Mouse (Mus musculus) hindbrain, embryonic 16.5 days (tissue): ENCODE measurements around the gene Rph3al. TPM values are rescaled to one million over a fixed set of nuclear protein-coding genes. Genes with fewer than 3 reads are reported as not detected.

Experiments used
- ATAC-seq: fragments of 200-750 bp; cut with Nextera tagmentation; 2 replicates; pipeline ENCODE4 v1.8.0; 2017; ENCODE audit warnings: moderate TSS enrichment, moderate library complexity
- H3K27ac ChIP-seq: fragments of 300-500 bp; sonication (generic); 2 replicates; pipeline ENCODE4 v1.5.1; 2014; ENCODE audit warnings: low read depth, mild to moderate bottlenecking, control low read depth, low read length, moderate library complexity
- H3K27me3 ChIP-seq: fragments of 300-500 bp; sonication (generic); replicated peaks from 2 replicates; pipeline ENCODE4 v1.6.1; 2014; ENCODE audit warnings: low read length; ENCODE audit not compliant: control insufficient read depth, insufficient read depth
- H3K36me3 ChIP-seq: fragments of 300-500 bp; sonication (generic); 2 replicates; pipeline ENCODE4 v1.6.1; 2014; ENCODE audit warnings: mild to moderate bottlenecking, low read length, moderate library complexity, mixed read lengths; ENCODE audit not compliant: control insufficient read depth, insufficient read depth
- H3K4me1 ChIP-seq: fragments of 300-500 bp; sonication (generic); 2 replicates; pipeline ENCODE4 v1.6.1; 2014; ENCODE audit warnings: low read depth, low read length; ENCODE audit not compliant: control insufficient read depth, insufficient read depth
- H3K4me2 ChIP-seq: fragments of 300-500 bp; sonication (generic); 2 replicates; pipeline ENCODE4 v1.6.1; 2014; ENCODE audit warnings: mild to moderate bottlenecking, low read length, control low read depth, moderate library complexity
- H3K4me3 ChIP-seq: fragments of 300-500 bp; sonication (generic); 2 replicates; pipeline ENCODE4 v1.5.1; 2014; ENCODE audit warnings: mild to moderate bottlenecking, low read length, control low read depth, moderate library complexity
- H3K9ac ChIP-seq: fragments of 300-500 bp; sonication (generic); 2 replicates; pipeline ENCODE4 v1.6.1; 2014; ENCODE audit warnings: low read depth, mild to moderate bottlenecking, control low read depth, low read length, moderate library complexity
- H3K9me3 ChIP-seq: fragments of 300-500 bp; sonication (generic); 2 replicates; pipeline ENCODE4 v1.6.1; 2014; ENCODE audit warnings: mild to moderate bottlenecking, low read length, moderate library complexity; ENCODE audit not compliant: control insufficient read depth
- WGBS: fragments of 180-500 bp; shearing (Covaris S2); extraction: QIAGEN DNeasy Blood & Tissue Kit; methylation state at CpG from one replicate; pipeline ENCODE4 v1.1.7; 2014; 5-methylcytosine and 5-hydroxymethylcytosine counted together
- polyA plus RNA-seq: library from polyadenylated mRNA; unstranded; fragments of >200 nt; fragmentation: Nextera tagmentation; extraction: Ambion mirVana; gene quantifications from 2 replicates; pipeline ENCODE4 v1.2.1, GENCODE M21; 2015

The Rph3al gene
- polyA plus RNA-seq, 1 experiment from 2014 or later = 3.4 TPM

- Histone ChIP-seq H3K27me3 (no peaks in the 10 kb centered on the region), H3K9me3 (no peaks in the 10 kb centered on the region), H3K4me2 (no peak overlapping the region), H3K4me1 (no peaks in the 10 kb centered on the region; the same call in 1 of the 2 replicates), H3K4me3 (no peak overlapping the region), H3K36me3 (no peaks in the 10 kb centered on the region), H3K27ac (no peak overlapping the region), H3K9ac (no peak overlapping the region)
- 84% methylated on average over 17 of the region's 17 CpGs for WGBS
- no peak for ATAC-seq
Measured at GRCm38 (mm10) chr11:75957124-75957832, 19.0 kb upstream of the Rph3al start.

- 71% methylated on average over 8 of the region's 8 CpGs for WGBS
- no peaks in the 10 kb centered on the region for H3K27me3 ChIP-seq
- no peak overlapping the region for H3K4me2 ChIP-seq
- no peak overlapping the region for H3K4me3 ChIP-seq
- H3K9me3 ChIP-seq = no peaks in the 10 kb centered on the region
- ATAC-seq = no peak
- no peak overlapping the region for H3K27ac ChIP-seq
- no peak overlapping the region for H3K9ac ChIP-seq
- no peaks in the 10 kb centered on the region for H3K36me3 ChIP-seq
- H3K4me1 ChIP-seq = no peaks in the 10 kb centered on the region
Measured at GRCm38 (mm10) chr11:75956651-75957050, 18.4 kb upstream of the Rph3al start.

DNA sequence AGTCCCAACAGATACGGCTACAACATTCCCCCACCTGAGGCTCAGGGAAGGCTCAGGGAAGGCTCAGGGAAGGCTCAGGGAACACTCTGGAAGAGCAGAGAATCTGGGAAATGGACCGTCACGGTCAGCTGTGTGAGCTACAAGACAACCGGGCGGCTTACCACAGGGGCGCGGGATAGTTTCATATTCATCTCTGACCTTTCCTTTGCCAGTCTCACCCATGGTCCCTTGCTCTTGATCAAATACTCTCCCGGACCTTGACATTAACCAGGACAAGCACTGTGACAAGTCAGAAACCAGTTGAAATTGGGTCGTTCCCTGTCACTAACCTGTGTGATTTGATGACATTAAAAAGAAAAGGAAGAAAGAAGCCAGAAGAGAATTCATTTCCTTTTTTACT, 16.7 kb upstream of the Rph3al start:
- H3K4me3 ChIP-seq = no peak overlapping the region
- H3K27me3 ChIP-seq = no peaks in the 10 kb centered on the region
- no peaks in the 10 kb centered on the region for H3K4me1 ChIP-seq
- H3K27ac ChIP-seq = no peak overlapping the region
- no peak overlapping the region for H3K4me2 ChIP-seq
- no peak overlapping the region for H3K9ac ChIP-seq
- WGBS = 86% methylated on average over 9 of the region's 9 CpGs
- no peaks in the 10 kb centered on the region for H3K9me3 ChIP-seq
- H3K36me3 ChIP-seq = no peaks in the 10 kb centered on the region
- ATAC-seq = no peak

- Histone ChIP-seq H3K27ac (no peak overlapping the region), H3K4me3 (no peak overlapping the region), H3K27me3 (no peaks in the 10 kb centered on the region), H3K4me2 (no peak overlapping the region), H3K9ac (no peak overlapping the region), H3K9me3 (no peaks in the 10 kb centered on the region), H3K36me3 (no peaks in the 10 kb centered on the region), H3K4me1 (peaks cover 7% of the 10 kb centered on the region)
- WGBS = 84% methylated on average over 5 of the region's 5 CpGs
- no peak for ATAC-seq
Measured at GRCm38 (mm10) chr11:75951895-75952294, 13.7 kb upstream of the Rph3al start.

DNA sequence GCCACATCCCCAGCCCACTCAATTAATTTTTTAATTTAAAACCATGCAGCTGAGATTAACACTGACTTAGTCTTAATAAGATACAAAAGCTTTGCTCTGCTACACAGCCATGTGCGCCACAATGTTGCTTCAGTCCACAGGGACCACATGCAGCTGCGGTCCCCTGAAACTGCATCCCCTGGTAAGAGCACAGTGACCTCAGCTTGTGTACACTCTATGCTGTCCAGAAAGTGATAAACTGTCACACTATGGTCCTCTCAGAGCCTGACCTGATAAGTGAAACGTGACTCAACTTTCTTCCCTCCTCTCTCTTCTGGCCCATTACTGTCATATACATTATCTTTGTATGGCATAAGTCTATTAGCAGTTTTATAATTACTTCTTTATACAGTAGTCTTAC, 12.2 kb upstream of the Rph3al start:
- H3K4me2 ChIP-seq = no peak overlapping the region
- H3K36me3 ChIP-seq = no peaks in the 10 kb centered on the region
- WGBS = 63% methylated on average over 3 of the region's 3 CpGs
- no peaks in the 10 kb centered on the region for H3K9me3 ChIP-seq
- peaks cover 11% of the 10 kb centered on the region for H3K4me1 ChIP-seq
- no peak overlapping the region for H3K4me3 ChIP-seq
- H3K27ac ChIP-seq = no peak overlapping the region
- ATAC-seq = no peak
- no peak overlapping the region for H3K9ac ChIP-seq
- no peaks in the 10 kb centered on the region for H3K27me3 ChIP-seq

DNA sequence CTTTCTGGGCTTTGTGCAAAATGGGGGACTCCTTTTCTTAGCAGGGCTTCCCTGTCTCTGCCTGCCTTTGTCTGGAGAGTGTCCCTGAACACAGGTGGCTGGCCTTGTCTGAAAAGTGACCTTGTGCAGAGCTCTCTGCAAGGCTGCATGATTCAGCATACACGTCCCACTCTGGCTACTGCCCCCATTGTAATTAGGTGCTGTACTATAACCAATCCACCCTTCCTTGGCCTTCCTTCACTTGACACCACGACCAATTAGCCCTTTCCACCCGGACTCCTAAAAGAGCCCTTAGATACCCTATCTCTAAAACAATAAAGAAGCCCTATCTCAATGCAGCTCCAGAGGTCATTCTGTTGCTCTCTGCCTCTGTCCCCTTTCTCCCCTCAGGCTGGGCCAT, 10.6 kb upstream of the Rph3al start:
- peaks cover 11% of the 10 kb centered on the region for H3K4me1 ChIP-seq
- 47% methylated on average over 3 of the region's 3 CpGs for WGBS
- no peak overlapping the region for H3K9ac ChIP-seq
- H3K4me3 ChIP-seq = no peak overlapping the region
- H3K4me2 ChIP-seq = no peak overlapping the region
- H3K27me3 ChIP-seq = no peaks in the 10 kb centered on the region
- no peaks in the 10 kb centered on the region for H3K9me3 ChIP-seq
- ATAC-seq = no peak
- H3K36me3 ChIP-seq = no peaks in the 10 kb centered on the region
- no peak overlapping the region for H3K27ac ChIP-seq

DNA sequence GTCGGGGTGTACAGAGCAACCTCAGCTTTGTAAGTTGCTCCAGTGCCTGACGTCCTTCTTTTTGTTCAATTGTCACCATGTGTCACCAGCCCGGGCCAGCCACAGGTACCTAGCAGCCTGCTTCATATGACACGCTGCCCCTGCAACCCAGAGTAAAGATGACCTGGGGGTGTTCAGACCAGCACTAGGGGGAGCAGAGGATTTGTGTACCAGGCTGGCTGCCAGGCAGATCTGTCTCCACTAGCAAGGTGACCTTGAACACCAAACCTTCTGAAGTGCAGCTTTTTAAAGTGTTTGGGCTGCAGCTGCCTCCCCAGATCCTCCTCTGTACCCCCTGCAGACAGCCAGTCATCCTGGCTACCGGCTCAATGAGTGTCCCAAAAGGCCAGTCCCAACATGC, 9.0 kb upstream of the Rph3al start:
- Histone ChIP-seq H3K4me3 (no peak overlapping the region), H3K9ac (peak overlapping the region; percentile 5; the same call in 1 of the 2 replicates), H3K27ac (no peak overlapping the region), H3K27me3 (no peaks in the 10 kb centered on the region), H3K36me3 (no peaks in the 10 kb centered on the region), H3K4me1 (peaks cover 11% of the 10 kb centered on the region), H3K4me2 (no peak overlapping the region), H3K9me3 (no peaks in the 10 kb centered on the region)
- WGBS = 40% methylated on average over 5 of the region's 5 CpGs
- ATAC-seq = no peak

DNA sequence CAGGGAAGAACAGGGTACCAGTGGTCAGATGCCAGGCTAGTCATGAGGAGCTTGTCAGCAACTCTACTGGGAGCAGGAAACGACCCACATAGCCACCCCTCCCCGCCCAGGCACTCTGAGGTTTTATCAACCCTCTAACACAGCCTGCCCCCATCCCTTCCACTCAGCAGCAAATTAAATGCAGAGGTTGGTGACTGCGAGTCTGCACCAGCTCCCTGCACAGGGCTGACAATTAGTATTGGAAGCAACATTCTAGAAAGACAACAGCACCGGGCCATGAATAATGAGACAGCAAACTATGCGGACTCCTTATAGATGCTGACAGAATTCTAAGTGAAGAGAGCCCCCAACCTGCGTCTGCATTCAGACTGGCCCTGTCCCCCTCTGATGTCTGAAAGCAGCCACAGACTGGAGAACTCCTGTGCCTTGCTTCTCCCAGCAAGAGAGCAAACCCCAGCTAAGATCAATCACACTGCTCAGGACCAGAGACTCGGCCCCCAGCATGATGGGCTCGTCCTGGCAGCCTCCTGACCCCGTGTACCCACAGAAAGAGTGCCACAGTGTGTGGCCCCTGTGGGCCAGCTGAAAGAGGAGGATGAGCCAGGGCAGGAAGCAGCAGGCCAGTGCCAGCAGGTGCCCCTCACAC, 7.7 kb upstream of the Rph3al start:
- Histone ChIP-seq H3K4me1 (peaks cover 11% of the 10 kb centered on the region), H3K9ac (peak overlapping the region; percentile 20; the same call in 1 of the 2 replicates), H3K27ac (peak overlapping the region; percentile 55; the same call in 1 of the 2 replicates), H3K27me3 (no peaks in the 10 kb centered on the region), H3K9me3 (no peaks in the 10 kb centered on the region), H3K4me3 (no peak overlapping the region), H3K36me3 (no peaks in the 10 kb centered on the region), H3K4me2 (no peak overlapping the region)
- WGBS = 10% methylated on average over 9 of the region's 9 CpGs
- peak; percentile 76 for ATAC-seq

DNA sequence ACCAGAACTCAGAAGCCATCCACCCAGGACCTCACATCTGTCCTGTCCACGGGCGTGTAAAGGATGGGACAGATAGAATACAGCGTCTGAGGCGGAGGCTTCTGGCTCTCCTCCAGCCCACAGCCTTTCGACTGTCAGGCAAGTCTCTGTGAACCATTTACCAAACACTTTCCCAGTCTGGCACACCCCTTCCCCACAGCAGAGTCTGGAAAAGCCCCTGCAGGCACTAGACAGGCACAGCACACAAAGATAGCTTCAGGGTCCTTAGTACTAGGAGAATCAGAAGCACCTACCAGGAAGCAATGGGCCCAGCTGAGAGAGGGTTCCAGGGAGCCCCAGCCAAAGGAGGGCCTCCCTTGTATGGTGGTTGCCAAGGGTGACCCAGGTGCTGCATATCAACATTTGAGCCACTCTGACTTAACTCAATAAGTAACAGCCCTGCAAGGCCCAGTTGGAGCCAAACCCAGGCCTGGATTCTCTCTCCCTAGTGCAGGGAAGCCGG, 808 bp downstream of the Rph3al start:
- 26% methylated on average over 6 of the region's 6 CpGs for WGBS
- Histone ChIP-seq H3K9ac (peak overlapping the region; percentile 13; the same call in 1 of the 2 replicates), H3K9me3 (no peaks in the 10 kb centered on the region), H3K4me3 (no peak overlapping the region), H3K4me1 (peaks cover 9% of the 10 kb centered on the region), H3K27me3 (no peaks in the 10 kb centered on the region), H3K4me2 (no peak overlapping the region), H3K27ac (peak overlapping the region; percentile 9; the same call in 1 of the 2 replicates), H3K36me3 (no peaks in the 10 kb centered on the region)
- peak; percentile 72 for ATAC-seq
